Mouse (Mus musculus): ENCODE measurements around the gene Gm10300. TPM values are rescaled to one million over a fixed set of nuclear protein-coding genes. Genes with fewer than 3 reads are reported as not detected.

The Gm10300 gene
- total and polyA plus RNA-seq, 3 experiments, result 0.08 to 0.13 (median 0.11) TPM

DNA sequence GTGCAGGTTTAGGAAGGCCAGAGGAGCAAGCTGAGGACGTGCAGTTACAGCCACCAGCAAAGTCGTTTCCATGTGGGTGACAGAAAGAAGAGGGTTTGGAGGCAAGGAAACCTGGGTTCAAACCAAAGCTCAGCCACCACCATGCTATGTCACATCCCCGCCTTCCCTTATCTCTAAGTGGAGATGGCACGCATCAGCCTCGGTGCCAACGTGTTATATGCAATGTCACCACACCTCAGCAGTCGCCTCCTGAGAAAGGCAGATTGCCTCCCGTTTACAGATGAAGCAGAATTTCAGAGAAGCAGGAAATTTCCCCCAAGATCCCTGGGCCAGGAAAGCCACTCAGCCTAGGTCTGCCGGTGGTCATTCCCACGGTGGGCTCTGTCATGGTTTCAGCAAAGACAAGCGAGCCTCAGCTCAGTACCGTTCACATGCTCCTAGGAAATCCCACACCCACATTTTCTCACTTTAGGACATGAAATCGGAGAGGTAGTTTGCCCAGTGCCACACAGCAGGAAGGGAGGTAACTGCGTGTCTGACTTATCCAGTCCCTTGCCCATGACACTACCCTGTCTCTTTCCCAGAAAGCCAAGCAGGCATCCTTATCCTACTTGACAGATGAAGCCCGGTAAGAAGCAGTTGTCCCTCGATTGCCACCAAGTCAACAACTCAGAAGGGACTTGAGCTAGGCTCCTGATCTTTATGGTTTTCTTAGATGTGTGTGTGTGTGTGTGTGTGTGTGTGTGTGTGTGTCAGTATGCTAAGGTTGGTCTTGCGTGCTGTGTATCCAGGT is 14.3 kb upstream of the Gm10300 start:
- peaks cover 21% of the 10 kb centered on the region for H3K4me1 ChIP-seq (ENCODE audit: control insufficient read depth, insufficient read depth, low read length)

DNA sequence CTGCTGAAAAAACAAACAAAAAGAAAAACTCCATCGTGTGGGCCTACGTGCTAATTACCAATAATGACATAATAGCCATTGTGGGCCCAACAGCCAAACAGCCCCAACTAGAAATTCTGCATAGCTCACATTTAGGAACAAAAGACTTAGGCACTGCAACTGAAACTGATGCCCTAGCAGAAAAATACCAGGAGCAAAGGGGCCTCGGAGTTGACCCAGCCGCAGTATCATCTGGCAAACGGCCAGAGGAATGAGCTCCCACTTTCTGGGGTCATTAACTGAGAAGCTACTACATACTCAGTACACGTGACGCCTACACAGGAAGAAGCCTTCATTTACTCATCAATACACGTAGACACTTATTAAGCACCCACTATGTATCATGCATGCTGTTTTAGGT is 12.2 kb upstream of the Gm10300 start:
- intact Hi-C loops (cut with DNase I), result no loop called here
- Histone ChIP-seq H3K27ac (no peak overlapping the region), H3K36me3 (ENCODE audit: control insufficient read depth, insufficient read depth, low read length) (peaks cover 8% of the 10 kb centered on the region), H3K79me2 (replicated peaks; ENCODE audit: control insufficient read depth, insufficient read depth, low read length) (peaks cover 11% of the 10 kb centered on the region), H3K4me1 (ENCODE audit: control insufficient read depth, insufficient read depth, low read length) (peaks cover 36% of the 10 kb centered on the region), H3K4me3 (no peak overlapping the region), H3K9ac (ENCODE audit: low read depth, low read length) (no peak overlapping the region), H3K27me3 (ENCODE audit: control insufficient read depth, insufficient read depth, low read length) (no peaks in the 10 kb centered on the region)
- DNase-seq, result no peak
- WGBS, result 72% methylated on average over 8 of the region's 8 CpGs
- TF ChIP-seq POLR2A (IDR thresholded peaks at IDR 0.05; ENCODE audit: insufficient read depth, low read depth, low read length) (no peak), CTCF (IDR thresholded peaks at IDR 0.05) (no peak), EP300 (IDR thresholded peaks at IDR 0.05; ENCODE audit: insufficient read depth, low read depth, low read length) (no peak)

More for the DNA sequence above, 14.3 kb upstream of the Gm10300 start:
- Histone ChIP-seq H3K27me3 (ENCODE audit: control insufficient read depth, insufficient read depth, low read length) (no peaks in the 10 kb centered on the region), H3K4me3 (no peak overlapping the region), H3K36me3 (ENCODE audit: control insufficient read depth, insufficient read depth, low read length) (peaks cover 8% of the 10 kb centered on the region), H3K79me2 (replicated peaks; ENCODE audit: control insufficient read depth, insufficient read depth, low read length) (peaks cover 11% of the 10 kb centered on the region), H3K9ac (ENCODE audit: low read depth, low read length) (no peak overlapping the region), H3K27ac (no peak overlapping the region)
- 60% methylated on average over 17 of the region's 17 CpGs for WGBS
- TF ChIP-seq POLR2A (IDR thresholded peaks at IDR 0.05; ENCODE audit: insufficient read depth, low read depth, low read length), result no peak
- TF ChIP-seq CTCF (IDR thresholded peaks at IDR 0.05), result no peak
- no peak for TF ChIP-seq EP300 (IDR thresholded peaks at IDR 0.05; ENCODE audit: insufficient read depth, low read depth, low read length)
- intact Hi-C loops (cut with DNase I), result no loop called here
- DNase-seq, result peak in 1 of 2 experiments; percentile 13

DNA sequence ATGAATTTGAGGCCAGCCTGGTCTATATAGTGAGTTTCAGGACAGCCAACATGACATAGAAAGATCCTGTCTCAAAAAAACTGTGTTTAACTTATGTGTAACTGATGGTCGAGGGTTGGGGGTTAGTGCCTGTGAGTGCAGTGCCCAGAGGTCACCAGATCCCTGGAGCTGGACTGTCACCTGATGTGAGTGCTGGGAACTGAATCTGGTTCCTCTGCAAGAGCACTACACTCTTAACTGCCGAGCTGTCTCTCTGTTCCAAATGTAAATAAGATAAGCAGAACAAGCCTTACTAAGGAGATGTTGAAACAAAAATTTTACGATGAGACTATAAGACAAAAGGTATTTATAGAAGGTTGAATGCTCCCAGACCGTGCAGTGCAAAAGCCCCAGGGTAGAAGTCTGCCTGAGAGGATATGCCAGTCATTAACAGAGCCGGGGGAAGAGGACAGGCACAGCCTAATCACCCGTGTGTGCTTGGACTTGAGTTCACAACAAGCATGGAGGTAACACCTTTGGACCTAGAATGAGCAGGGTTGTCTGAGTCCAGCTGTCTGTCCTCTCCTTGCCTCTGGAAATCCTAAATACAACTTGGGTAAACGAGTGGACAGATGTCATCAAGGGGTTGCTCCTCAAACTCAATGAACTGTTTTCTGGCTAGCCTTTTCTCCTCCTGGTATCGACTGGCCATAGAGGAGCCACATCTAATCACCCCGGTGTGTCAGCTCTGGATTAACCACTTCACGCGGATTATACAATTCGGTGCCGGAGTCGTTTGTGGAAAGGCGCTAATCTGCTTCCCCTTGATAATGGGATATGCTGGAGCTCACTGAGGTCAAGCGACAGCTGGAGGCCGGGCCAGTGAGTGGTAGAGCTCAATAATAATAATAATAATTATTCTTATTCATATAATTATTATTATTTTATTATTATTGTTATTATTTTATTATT is 11.3 kb upstream of the Gm10300 start:
- peaks cover 8% of the 10 kb centered on the region for H3K79me2 ChIP-seq (replicated peaks; ENCODE audit: control insufficient read depth, insufficient read depth, low read length)
- H3K27me3 ChIP-seq (ENCODE audit: control insufficient read depth, insufficient read depth, low read length), result no peaks in the 10 kb centered on the region
- H3K4me3 ChIP-seq, result no peak overlapping the region
- H3K27ac ChIP-seq, result no peak overlapping the region
- H3K36me3 ChIP-seq (ENCODE audit: control insufficient read depth, insufficient read depth, low read length), result peaks cover 7% of the 10 kb centered on the region
- intact Hi-C loops (cut with DNase I), result no loop called here
- WGBS, result 63% methylated on average over 17 of the region's 17 CpGs
- DNase-seq, result no peak
- peaks cover 40% of the 10 kb centered on the region for H3K4me1 ChIP-seq (ENCODE audit: control insufficient read depth, insufficient read depth, low read length)
- TF ChIP-seq POLR2A (IDR thresholded peaks at IDR 0.05; ENCODE audit: insufficient read depth, low read depth, low read length), result no peak
- TF ChIP-seq EP300 (IDR thresholded peaks at IDR 0.05; ENCODE audit: insufficient read depth, low read depth, low read length), result no peak
- TF ChIP-seq CTCF (IDR thresholded peaks at IDR 0.05), result no peak
- no peak overlapping the region for H3K9ac ChIP-seq (ENCODE audit: low read depth, low read length)

DNA sequence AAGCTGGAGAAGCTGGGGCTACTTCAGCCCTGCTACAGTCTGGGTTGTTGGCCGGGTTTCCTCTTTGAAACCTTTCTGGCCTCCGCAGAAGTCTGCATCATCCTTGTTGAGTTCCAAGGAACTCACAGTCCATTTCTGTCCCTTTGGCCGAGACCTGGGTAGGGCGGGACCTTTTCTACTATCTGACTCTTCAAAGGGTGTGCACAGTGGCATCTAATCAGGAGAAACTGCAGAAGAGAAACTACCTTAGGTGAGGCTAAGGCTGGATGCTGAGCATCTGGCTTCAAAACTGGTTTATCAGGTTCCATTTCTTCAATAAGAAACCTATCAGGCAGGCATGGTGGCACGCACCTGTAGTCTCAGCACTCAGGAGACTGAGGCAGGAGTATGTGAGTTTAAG is 9.9 kb upstream of the Gm10300 start:
- no peak overlapping the region for H3K4me3 ChIP-seq
- peaks cover 5% of the 10 kb centered on the region for H3K79me2 ChIP-seq (replicated peaks; ENCODE audit: control insufficient read depth, insufficient read depth, low read length)
- no peaks in the 10 kb centered on the region; the same call in none of the 2 replicates for H3K36me3 ChIP-seq (ENCODE audit: control insufficient read depth, insufficient read depth, low read length)
- no peak overlapping the region for H3K9ac ChIP-seq (ENCODE audit: low read depth, low read length)
- WGBS, result 86% methylated on average over 5 of the region's 5 CpGs
- DNase-seq, result no peak
- TF ChIP-seq EP300 (IDR thresholded peaks at IDR 0.05; ENCODE audit: insufficient read depth, low read depth, low read length) (no peak), POLR2A (IDR thresholded peaks at IDR 0.05; ENCODE audit: insufficient read depth, low read depth, low read length) (no peak), CTCF (IDR thresholded peaks at IDR 0.05) (no peak)
- H3K27me3 ChIP-seq (ENCODE audit: control insufficient read depth, insufficient read depth, low read length), result no peaks in the 10 kb centered on the region
- H3K4me1 ChIP-seq (ENCODE audit: control insufficient read depth, insufficient read depth, low read length), result peaks cover 38% of the 10 kb centered on the region
- no peak overlapping the region for H3K27ac ChIP-seq
- intact Hi-C loops (cut with DNase I), result loop anchor here (2.0 kb wide), 1 partner anchor 14 kb away; no protein-coding TSS in a partner anchor

DNA sequence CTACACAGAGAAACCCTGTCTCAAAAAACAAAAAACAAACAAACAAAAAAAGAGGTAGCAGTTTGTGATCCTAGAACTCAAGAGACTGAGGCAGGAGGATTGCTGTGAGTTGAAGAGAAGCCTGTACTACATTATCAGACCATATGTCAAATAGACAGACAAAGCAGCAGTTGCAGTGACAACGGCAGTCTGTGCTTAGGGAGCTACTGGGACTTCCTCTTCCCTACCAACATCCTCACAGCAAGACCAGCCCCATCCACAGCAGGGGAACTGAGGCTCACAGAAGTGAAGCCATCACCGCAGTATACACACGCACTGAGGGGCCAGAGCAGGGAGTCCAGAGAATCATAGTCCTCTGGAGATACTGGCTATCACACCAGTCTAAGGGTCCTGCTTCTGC is 8.9 kb upstream of the Gm10300 start:
- no peaks in the 10 kb centered on the region for H3K27me3 ChIP-seq (ENCODE audit: control insufficient read depth, insufficient read depth, low read length)
- TF ChIP-seq EP300 (IDR thresholded peaks at IDR 0.05; ENCODE audit: insufficient read depth, low read depth, low read length), result no peak
- TF ChIP-seq POLR2A (IDR thresholded peaks at IDR 0.05; ENCODE audit: insufficient read depth, low read depth, low read length), result no peak
- TF ChIP-seq CTCF (IDR thresholded peaks at IDR 0.05), result no peak
- H3K27ac ChIP-seq, result peak overlapping the region; percentile 57
- H3K4me1 ChIP-seq (ENCODE audit: control insufficient read depth, insufficient read depth, low read length), result peaks cover 32% of the 10 kb centered on the region
- no peaks in the 10 kb centered on the region; the same call in none of the 2 replicates for H3K36me3 ChIP-seq (ENCODE audit: control insufficient read depth, insufficient read depth, low read length)
- no peak overlapping the region for H3K4me3 ChIP-seq
- no peak for DNase-seq
- intact Hi-C loops (cut with DNase I), result loop anchor here (2.0 kb wide), 1 partner anchor 15 kb away; no protein-coding TSS in a partner anchor
- 26% methylated on average over 3 of the region's 3 CpGs for WGBS
- peaks cover 5% of the 10 kb centered on the region; the same call in 1 of the 2 replicates for H3K79me2 ChIP-seq (replicated peaks; ENCODE audit: control insufficient read depth, insufficient read depth, low read length)
- H3K9ac ChIP-seq (ENCODE audit: low read depth, low read length), result no peak overlapping the region

Measured in heart, adult 2 months (tissue).